Mouse (Mus musculus) spleen, postnatal 4 days (tissue): Measurements from ENCODE around the gene Speer4e.
"Not testable (repeated sequence)": the region's sequence is repeated elsewhere in the genome, so short reads cannot be mapped to it uniquely, and the experiment has no call there.

Experiments
- DNase-seq, 2 experiments: peaks; one replicate each; pipeline ENCODE4 v3.0.0; 2022; ENCODE audit warnings: low spot score in 2 of 2

Gene Speer4e

DNA sequence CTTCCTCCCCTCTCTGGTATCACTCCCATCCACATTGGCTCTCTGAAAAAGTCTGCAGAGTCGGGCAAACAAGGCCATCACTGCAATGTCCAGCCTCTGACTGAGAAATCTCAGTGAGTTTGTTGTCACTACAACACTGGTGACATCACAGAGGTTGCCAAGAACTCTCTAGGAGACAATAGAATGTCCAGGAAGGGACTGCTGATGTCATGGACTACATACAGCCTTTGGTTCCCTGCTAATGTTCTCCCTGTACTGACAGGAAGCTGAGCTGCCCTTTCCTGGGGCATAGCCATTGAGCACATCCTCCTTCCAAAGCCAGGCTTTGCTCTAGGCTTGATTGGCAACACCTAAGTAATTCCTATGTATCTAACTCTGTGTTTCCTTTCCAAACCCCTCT is at the start of gene Speer4e:
Gene Speer4e, minus strand, starts transcription at position 101 of the 400 bp plus-strand sequence.
- not testable (repeated sequence) for DNase-seq

- not testable (repeated sequence) for DNase-seq
Observed at GRCm38 (mm10) chr5:14986649-14987387, 48.6 kb upstream of the Speer4e start.

DNA sequence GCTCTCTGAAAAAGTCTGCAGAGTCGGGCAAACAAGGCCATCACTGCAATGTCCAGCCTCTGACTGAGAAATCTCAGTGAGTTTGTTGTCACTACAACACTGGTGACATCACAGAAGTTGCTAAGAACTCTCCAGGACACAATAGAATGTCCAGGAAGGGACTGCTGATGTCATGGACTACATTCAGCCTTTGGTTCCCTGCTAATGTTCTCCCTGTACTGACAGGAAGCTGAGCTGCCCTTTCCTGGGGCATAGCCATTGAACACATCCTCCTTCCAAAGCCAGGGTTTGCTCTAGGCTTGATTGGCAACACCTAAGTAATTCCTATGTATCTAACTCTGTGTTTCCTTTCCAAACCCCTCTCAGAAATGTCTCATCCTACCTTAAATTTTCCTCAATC is 40.6 kb upstream of the Speer4e start, which contains the start of gene Gm10354:
Gene Gm10354, minus strand, starts transcription at position 101 of the 400 bp plus-strand sequence.
- DNase-seq: not testable (repeated sequence)

DNA sequence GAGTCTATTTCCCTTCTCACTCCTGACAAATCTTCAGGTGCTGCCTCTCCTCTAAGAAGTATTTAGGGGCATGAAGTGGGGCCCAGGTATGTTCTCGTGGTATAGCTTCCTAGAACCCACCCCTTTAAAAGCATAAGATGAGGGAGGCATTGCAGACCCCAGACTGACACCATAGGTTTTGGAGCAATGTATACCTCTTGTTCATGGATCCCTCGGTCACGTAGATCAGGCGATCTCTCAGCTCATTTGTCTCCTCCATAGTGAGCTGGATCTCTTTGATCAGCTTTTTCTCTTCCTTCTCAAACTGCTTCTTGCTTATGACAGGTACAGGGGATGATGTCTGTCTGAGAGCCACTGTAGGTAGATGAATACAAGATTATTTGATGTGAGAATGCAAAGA is 39.1 kb upstream of the Speer4e start:
- DNase-seq: not testable (repeated sequence)

- DNase-seq: peak in 1 of 2 experiments; percentile 56
Observed at GRCm38 (mm10) chr5:14975294-14975693, 37.1 kb upstream of the Speer4e start.

DNA sequence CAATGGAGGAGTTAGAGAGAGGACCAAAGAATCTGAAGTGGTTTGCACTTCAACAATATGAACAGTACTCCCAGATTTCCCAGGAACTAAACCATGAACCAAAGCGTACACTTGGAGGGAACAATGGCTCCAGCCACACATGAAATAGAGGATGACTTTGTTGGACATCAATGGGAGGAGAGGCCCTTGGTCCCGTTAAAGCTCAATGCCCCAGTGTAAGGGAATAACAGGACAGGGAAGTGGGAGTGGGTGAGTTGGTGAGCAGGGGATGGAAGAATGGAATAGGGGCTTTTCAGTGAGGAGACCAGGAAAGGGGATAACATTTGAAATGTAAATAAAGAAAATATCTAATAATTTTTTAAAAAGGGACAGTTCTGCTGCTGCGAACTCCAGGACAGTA is 34.6 kb upstream of the Speer4e start:
- DNase-seq: peak in 1 of 2 experiments; percentile 56

- not testable (repeated sequence) for DNase-seq
Observed at GRCm38 (mm10) chr5:14963821-14964220, 25.6 kb upstream of the Speer4e start.

- DNase-seq: not testable (repeated sequence)
Observed at GRCm38 (mm10) chr5:14961502-14961901, 23.3 kb upstream of the Speer4e start.

DNA sequence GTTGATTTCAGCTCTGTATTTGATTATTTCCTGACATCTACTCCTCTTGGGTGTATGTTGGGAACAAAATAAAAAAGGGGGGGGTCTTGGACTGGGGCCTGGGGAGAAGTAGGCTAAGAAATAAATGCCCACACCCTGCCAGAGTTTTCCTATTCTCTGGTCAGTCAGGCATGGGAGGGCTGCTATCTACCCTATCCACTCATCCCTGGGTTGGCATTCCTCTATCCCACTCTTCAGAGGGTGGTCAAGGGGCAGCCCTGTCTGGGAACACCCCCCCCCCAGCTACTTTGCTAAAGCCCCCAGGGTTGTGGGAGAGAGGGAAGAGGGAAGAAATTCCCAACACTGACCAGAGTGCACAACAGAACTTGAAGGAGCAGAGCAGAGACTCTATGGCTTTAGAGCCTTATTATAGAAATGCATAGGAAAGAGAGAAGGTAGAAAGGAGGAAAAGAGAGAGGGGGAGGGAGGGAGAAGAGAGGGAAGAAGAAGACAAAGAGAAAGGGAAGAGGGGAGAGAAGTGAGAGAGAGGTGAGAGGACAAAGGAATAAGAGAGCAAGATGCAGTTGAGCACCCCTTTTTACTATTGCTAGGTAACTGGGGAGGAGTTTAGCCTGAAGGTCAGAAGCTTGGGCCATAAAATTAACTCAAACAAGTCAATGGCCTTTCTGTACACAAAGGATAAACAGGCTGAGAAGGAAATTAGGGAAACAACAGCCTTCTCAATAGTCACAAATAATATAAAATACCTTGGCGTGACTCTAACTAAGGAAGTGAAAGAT is 17.9 kb upstream of the Speer4e start:
- DNase-seq: not testable (repeated sequence)

- DNase-seq: not testable (repeated sequence)
Observed at GRCm38 (mm10) chr5:14953587-14953986, 15.4 kb upstream of the Speer4e start.

DNA sequence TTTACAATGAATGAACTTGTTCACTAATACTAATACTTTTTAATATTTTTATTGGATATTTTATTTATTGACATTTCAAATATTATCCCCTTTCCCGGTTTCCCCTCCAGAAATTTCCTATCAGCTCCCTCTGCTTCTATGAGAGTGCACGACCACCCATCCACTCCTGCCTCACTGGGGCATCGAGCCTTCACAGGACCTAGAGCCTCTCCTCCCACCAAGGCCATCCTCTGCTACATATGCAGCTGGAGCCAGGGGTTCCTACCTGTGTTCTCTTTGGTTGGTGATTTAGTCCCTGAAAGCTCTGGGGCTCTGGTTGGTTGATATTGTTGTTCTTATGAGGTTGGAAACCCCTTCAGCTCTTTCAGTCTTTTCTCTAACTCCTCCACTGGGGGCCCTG is 14.5 kb upstream of the Speer4e start:
- DNase-seq: not testable (repeated sequence)

DNA sequence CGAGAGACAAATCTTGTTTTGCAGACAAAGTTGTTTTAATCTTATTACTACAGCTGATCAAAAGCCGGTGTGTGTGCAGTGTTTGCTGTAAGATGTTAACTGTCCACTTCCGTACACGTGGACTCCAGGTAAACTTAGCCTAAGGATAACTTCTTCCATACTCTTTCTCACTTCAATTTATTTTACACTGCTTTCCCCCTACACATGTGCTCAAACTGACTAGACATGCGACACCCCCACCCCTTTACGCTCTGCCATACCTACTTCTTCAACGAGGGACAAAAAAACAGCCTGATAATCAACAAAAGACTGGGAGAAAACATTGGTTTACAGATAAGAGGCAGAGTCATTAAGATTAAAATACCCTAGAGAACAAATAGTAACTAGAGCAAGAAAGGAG is 13.6 kb upstream of the Speer4e start:
- DNase-seq: not testable (repeated sequence)

DNA sequence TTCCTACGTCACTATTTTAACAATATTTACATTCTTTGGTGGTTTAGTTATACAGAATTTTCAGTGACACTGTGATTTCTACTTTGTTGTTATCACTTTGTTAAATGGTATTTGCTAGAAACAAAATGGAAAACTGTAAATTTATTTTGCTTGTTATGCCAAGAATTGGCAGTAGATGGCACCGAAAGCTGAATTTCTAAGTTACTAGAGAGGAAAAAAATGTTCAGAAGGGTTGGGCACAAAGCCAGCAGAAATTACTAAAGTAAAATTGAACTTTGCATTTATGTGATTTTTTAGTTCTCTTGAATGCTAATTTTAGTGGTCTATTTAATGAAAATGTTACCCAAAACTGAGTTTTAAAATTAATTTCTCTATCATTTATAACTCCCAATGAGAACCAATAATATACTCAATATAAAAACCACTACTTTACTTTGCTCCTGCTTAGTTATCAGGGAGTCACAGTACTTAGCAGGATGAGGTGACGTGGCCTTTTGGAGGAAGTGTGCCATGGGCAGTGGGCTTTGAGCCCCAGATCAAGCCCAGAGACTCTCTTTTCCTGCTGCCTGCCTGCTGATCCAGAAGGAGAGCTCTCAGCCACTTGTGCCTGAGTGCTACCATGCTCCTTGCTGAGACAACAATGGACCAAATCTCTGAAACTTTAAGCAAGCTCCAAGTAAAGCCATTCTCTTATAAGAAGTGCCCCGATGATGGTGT is 9.4 kb upstream of the Speer4e start:
- not testable (repeated sequence) for DNase-seq

- not testable (repeated sequence) for DNase-seq
Observed at GRCm38 (mm10) chr5:14945524-14945923, 7.3 kb upstream of the Speer4e start.

DNA sequence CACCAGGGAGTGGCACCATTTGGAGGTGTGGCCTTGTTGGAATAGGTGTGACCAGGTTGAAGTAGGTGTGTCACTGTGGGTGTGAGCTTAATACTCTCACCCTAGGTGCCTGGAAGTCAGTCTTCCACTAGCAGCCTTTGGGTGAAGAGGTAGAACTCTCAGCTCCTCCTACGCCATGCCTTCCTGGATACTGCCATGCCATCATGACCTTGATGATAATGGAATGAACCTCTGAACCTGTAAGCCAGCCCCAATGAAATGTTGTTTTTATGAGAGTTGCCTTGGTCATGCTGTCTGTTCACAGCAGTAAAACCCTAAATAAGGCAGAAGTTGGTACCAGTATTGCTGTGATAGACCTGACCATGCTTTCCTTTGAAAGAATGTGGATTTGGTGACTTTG is 2.8 kb upstream of the Speer4e start:
- not testable (repeated sequence) for DNase-seq

DNA sequence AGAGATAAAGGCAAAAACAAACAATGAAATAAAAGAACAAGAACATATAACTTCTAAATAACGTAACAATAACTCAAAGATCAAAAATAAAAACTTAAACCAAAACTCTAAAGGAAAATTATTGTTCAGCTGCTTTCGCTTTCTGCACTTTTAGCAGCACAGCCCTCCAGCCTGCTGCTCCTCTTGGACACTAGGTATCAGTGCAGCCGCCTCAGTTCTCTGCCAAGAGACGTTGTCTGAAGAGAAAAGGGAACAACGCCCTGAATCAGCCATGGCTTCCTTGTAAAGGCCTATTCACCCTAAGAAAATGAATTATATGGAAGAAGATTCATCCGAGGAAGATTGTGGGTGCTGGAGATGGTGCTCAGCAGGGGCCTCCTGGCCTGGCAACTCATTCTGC is 4.5 kb downstream of the Speer4e start:
- not testable (repeated sequence) for DNase-seq

DNA sequence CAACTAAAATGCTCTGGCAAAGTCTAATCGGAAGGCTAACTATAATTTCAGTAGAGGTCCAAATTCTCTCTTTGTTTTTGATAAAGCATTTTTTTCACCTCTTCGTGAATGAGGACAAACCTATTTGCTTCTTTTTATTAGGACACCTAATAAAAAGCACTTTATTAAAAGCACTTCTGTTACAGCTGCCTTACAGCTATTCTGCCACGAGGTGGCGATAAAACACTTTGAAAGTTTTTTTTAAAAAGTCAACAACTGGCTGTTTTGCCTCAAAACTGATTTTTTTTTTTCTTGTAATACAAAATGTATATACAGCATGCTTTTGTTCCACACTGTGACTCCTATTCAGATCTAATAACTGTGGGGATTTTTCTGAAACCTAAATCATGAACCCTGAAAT is 11.2 kb downstream of the Speer4e start:
- not testable (repeated sequence) for DNase-seq

DNA sequence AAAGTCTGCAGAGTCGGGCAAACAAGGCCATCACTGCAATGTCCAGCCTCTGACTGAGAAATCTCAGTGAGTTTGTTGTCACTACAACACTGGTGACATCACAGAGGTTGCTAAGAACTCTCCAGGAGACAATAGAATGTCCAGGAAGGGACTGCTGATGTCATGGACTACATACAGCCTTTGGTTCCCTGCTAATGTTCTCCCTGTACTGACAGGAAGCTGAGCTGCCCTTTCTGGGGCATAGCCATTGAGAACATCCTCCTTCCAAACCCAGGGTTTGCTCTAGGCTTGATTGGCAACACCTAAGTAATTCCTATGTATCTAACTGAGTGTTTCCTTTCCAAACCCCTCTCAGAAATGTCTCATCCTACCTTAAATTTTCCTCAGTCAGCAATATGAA is 23.4 kb downstream of the Speer4e start, which contains the start of gene Gm9758:
Gene Gm9758, minus strand, starts transcription at position 101 of the 400 bp plus-strand sequence.
- not testable (repeated sequence) for DNase-seq

DNA sequence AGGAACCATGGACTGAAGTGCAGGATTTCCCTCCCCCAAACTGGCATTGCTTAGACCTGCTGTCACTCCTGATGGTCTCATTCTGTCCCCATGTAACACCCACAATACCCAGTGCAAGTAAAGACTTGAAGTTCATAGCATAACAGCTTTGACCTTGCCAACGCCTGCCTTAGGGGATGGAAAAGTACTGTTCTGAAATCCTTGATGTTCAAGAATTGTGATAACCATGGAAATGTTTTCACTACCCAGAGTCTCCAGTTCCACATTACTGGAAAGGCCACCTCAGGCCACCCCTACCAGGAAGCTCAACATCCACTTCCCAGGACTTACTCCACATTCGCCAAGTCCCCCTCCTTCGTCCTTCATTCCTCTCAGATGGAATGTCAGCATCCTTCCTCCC is 23.9 kb downstream of the Speer4e start:
- DNase-seq: not testable (repeated sequence)

- not testable (repeated sequence) for DNase-seq
Observed at GRCm38 (mm10) chr5:14903539-14903938, 34.7 kb downstream of the Speer4e start.

DNA sequence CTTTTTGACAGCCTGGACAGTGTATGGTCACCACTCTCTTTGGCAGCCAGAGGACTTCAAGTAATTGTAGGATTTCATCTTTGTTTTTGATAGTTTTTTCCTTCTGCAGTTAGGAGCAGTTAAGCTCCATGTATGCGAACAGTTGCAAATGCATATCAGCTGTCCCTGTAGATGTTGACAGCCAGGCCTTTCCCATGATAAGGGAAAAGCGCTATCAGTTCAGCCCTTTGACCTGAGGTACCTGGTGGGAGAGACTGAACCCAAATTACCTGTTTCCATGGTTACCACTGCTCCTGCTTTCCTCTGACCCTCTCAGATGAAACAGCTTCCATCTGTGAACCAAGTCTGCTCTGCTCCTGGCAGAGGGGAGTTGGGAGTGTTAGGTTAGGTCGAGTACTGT is 46.0 kb downstream of the Speer4e start:
- no peak for DNase-seq

DNA sequence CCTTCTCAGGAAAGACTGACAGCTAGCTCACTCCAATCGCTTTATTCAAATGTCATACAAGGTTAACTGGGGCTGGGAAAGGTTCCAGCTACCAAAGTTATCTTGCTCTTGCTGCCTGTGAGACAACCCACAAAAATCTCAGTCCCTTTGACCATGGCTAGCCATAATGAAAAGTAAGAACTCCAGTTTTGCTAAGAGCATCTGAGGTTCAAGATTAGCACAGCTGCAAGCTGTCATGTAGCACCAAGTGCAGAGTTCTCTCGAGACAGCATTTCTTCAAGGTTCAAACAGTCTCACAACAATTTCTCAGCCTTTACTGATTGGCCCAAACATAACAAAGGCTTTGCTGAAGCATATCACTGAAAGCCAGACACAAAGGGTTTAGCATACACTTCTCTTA is 52.9 kb downstream of the Speer4e start:
- not testable (repeated sequence) for DNase-seq
